Mouse (Mus musculus): Measurements from ENCODE around the gene Ntn5. TPM values are rescaled to one million over a fixed set of nuclear protein-coding genes. Genes with fewer than 3 reads are reported as not detected.

The Ntn5 gene
- polyA plus RNA-seq (2017; shearing (Covaris generic)), result not detected

GRCm38 (mm10) chr7:45683396-45684050 lies at the start of gene Ntn5:
Ntn5 (plus strand) TSS chr7:45684022.

GRCm38 (mm10) chr7:45639561-45640027 lies 44.2 kb upstream of the Ntn5 start, which contains the start of gene Mamstr:
Mamstr (plus strand) TSS chr7:45639977.

GRCm38 (mm10) chr7:45666161-45666560 lies 17.7 kb upstream of the Ntn5 start, which contains the start of gene Fut2:
Fut2 (minus strand) TSS chr7:45666394.

GRCm38 (mm10) chr7:45693921-45694591 lies 10.2 kb downstream of the Ntn5 start, which contains the start of gene Sec1:
Sec1 (minus strand) TSS chr7:45694402.

GRCm38 (mm10) chr7:45699523-45700141 lies 15.8 kb downstream of the Ntn5 start, which contains the start of gene Car11:
Car11 (plus strand) TSS chr7:45699843.

GRCm38 (mm10) chr7:45704730-45705442 lies 21.1 kb downstream of the Ntn5 start, which contains the start of gene Dbp:
Dbp (plus strand) TSS chr7:45705088.

GRCm38 (mm10) chr7:45715090-45715708 lies 31.4 kb downstream of the Ntn5 start, which contains the start of gene Rpl18:
Rpl18 (plus strand) TSS chr7:45715457.

GRCm38 (mm10) chr7:45717918-45718297 lies 34.1 kb downstream of the Ntn5 start, which contains the start of gene Sphk2:
Sphk2 (minus strand) TSS chr7:45718002.

GRCm38 (mm10) chr7:45720413-45721233 lies 36.8 kb downstream of the Ntn5 start, which contains the start of gene Fam83e:
Fam83e (plus strand) TSS chr7:45721212.

GRCm38 (mm10) chr7:45725713-45726112 lies 41.9 kb downstream of the Ntn5 start, which contains the start of gene Spaca4:
Spaca4 (minus strand) TSS chr7:45725813.

Other genes starting within 250 kb of the Ntn5 start
- gene Gys1, start 249.2 kb upstream of the Ntn5 start, polyA plus RNA-seq (2017; shearing (Covaris generic)), result 3.2 TPM
- 32.3 TPM for gene Ruvbl2, start 245.9 kb upstream of the Ntn5 start, polyA plus RNA-seq (2017; shearing (Covaris generic))
- 2,366 TPM for gene Ftl1, start 224.1 kb upstream of the Ntn5 start, polyA plus RNA-seq (2017; shearing (Covaris generic))
- 236 TPM for gene Bax, start 217.1 kb upstream of the Ntn5 start, polyA plus RNA-seq (2017; shearing (Covaris generic))
- 1.3 TPM for gene Tulp2, start 202.1 kb upstream of the Ntn5 start, polyA plus RNA-seq (2017; shearing (Covaris generic))
- 0.89 TPM for gene Gm45808, start 197.2 kb upstream of the Ntn5 start, polyA plus RNA-seq (2017; shearing (Covaris generic))
- 0.80 TPM for gene Dhdh, start 195.2 kb upstream of the Ntn5 start, polyA plus RNA-seq (2017; shearing (Covaris generic))
- 218 TPM for gene Nucb1, start 173.6 kb upstream of the Ntn5 start, polyA plus RNA-seq (2017; shearing (Covaris generic))
- gene Ppp1r15a, start 157.8 kb upstream of the Ntn5 start, polyA plus RNA-seq (2017; shearing (Covaris generic)), result 751 TPM
- gene Plekha4, start 157.7 kb upstream of the Ntn5 start, polyA plus RNA-seq (2017; shearing (Covaris generic)), result 1.3 TPM
- gene Hsd17b14, start 129.1 kb upstream of the Ntn5 start, polyA plus RNA-seq (2017; shearing (Covaris generic)), result 2.0 TPM
- gene Bcat2, start 113.9 kb upstream of the Ntn5 start, polyA plus RNA-seq (2017; shearing (Covaris generic)), result 38.0 TPM
- gene Fgf21, start 68.5 kb upstream of the Ntn5 start, polyA plus RNA-seq (2017; shearing (Covaris generic)), result not detected
- 1.2 TPM for gene Fut1, start 66.7 kb upstream of the Ntn5 start, polyA plus RNA-seq (2017; shearing (Covaris generic))
- gene Izumo1, start 62.2 kb upstream of the Ntn5 start, polyA plus RNA-seq (2017; shearing (Covaris generic)), result not detected
- not detected for gene Rasip1, start 56.5 kb upstream of the Ntn5 start, polyA plus RNA-seq (2017; shearing (Covaris generic))
- 1.1 TPM for gene Mamstr, start 44.0 kb upstream of the Ntn5 start, polyA plus RNA-seq (2017; shearing (Covaris generic))
- 0.89 TPM for gene Fut2, start 17.6 kb upstream of the Ntn5 start, polyA plus RNA-seq (2017; shearing (Covaris generic))
- gene Sec1, start 10.4 kb downstream of the Ntn5 start, polyA plus RNA-seq (2017; shearing (Covaris generic)), result not detected
- 1.3 TPM for gene Car11, start 15.8 kb downstream of the Ntn5 start, polyA plus RNA-seq (2017; shearing (Covaris generic))
- 7.4 TPM for gene Dbp, start 21.1 kb downstream of the Ntn5 start, polyA plus RNA-seq (2017; shearing (Covaris generic))
- gene Rpl18, start 31.4 kb downstream of the Ntn5 start, polyA plus RNA-seq (2017; shearing (Covaris generic)), result 1,531 TPM
- 17.9 TPM for gene Sphk2, start 34.0 kb downstream of the Ntn5 start, polyA plus RNA-seq (2017; shearing (Covaris generic))
- gene Fam83e, start 37.2 kb downstream of the Ntn5 start, polyA plus RNA-seq (2017; shearing (Covaris generic)), result 0.57 TPM
- gene Spaca4, start 41.8 kb downstream of the Ntn5 start, polyA plus RNA-seq (2017; shearing (Covaris generic)), result not detected
- 0.13 TPM for gene Lmtk3, start 99.7 kb downstream of the Ntn5 start, polyA plus RNA-seq (2017; shearing (Covaris generic))
- 13.1 TPM for gene Sult2b1, start 100.6 kb downstream of the Ntn5 start, polyA plus RNA-seq (2017; shearing (Covaris generic))
- 153 TPM for gene Cyth2, start 130.6 kb downstream of the Ntn5 start, polyA plus RNA-seq (2017; shearing (Covaris generic))
- 0.46 TPM for gene Kcnj14, start 140.8 kb downstream of the Ntn5 start, polyA plus RNA-seq (2017; shearing (Covaris generic))
- gene Grwd1, start 146.9 kb downstream of the Ntn5 start, polyA plus RNA-seq (2017; shearing (Covaris generic)), result 34.7 TPM
- gene Kdelr1, start 188.8 kb downstream of the Ntn5 start, polyA plus RNA-seq (2017; shearing (Covaris generic)), result 55.4 TPM
- gene Grin2d, start 194.4 kb downstream of the Ntn5 start, polyA plus RNA-seq (2017; shearing (Covaris generic)), result 0.84 TPM
- gene Syngr4, start 212.7 kb downstream of the Ntn5 start, polyA plus RNA-seq (2017; shearing (Covaris generic)), result not detected
- 3.7 TPM for gene Tmem143, start 212.9 kb downstream of the Ntn5 start, polyA plus RNA-seq (2017; shearing (Covaris generic))
- gene Emp3, start 237.4 kb downstream of the Ntn5 start, polyA plus RNA-seq (2017; shearing (Covaris generic)), result 436 TPM
- 1.2 TPM for gene Ccdc114, start 240.1 kb downstream of the Ntn5 start, polyA plus RNA-seq (2017; shearing (Covaris generic))

All from effector memory CD4-positive, alpha-beta T cell, adult 7 months (primary cell).